Mouse (Mus musculus): ENCODE results near the gene Prkcb.

Gene Prkcb

GRCm38 (mm10) chr7:122327942-122328341 lies 39.4 kb downstream of the Prkcb start:
- DNase-seq = no peak

- no peak for DNase-seq
Measured at GRCm38 (mm10) chr7:122328466-122328865, 39.9 kb downstream of the Prkcb start.

- DNase-seq = peak; percentile 57
Measured at GRCm38 (mm10) chr7:122329588-122329987, 41.0 kb downstream of the Prkcb start.

GRCm38 (mm10) chr7:122333686-122334085 lies 45.1 kb downstream of the Prkcb start:
- DNase-seq = no peak

GRCm38 (mm10) chr7:122337302-122337701 lies 48.8 kb downstream of the Prkcb start:
- no peak for DNase-seq

- peak; percentile 59 for DNase-seq
Measured at GRCm38 (mm10) chr7:122338055-122338454, 49.5 kb downstream of the Prkcb start.

DNA sequence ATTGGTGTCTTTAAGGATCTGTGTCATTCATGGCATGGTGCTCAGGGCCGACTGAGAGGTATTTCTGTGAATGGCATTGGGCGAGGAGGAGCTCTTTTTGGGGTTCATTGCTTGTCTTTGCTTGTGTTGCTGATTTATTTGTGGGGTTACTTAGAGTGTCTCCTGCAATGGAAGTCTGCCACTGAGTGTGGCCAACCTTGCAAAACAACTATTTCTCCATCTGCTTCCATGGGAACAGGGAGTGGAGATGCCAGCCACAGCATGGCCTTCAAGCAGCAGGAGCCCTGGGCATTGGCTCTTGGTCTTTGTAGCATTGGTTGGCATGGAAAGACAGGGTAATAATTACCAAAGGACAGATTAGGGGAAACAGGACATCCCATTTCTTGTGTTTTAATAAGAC lies 50.9 kb downstream of the Prkcb start:
- DNase-seq = peak; percentile 80

DNA sequence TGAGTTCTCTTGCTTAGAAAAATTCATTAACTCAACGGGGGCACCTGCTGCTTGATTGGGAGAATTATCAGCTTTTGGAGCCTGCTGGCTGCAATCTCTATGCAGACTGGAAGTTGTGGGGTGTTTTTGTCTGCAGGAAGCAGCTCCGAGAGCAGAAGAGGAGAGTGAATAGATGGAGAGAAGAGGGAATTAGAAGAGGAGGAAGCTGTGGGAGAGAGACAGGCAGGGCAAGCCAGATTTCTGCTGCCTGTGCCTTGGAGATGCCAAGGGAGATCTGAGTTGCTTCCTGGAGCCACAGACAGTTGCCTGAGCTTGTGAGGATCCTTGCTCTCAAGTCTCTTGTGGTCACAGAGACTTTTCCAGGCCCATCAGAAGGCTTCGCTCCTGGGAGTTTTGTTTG lies 53.3 kb downstream of the Prkcb start:
- no peak for DNase-seq

- no peak for DNase-seq
Measured at GRCm38 (mm10) chr7:122344656-122345055, 56.1 kb downstream of the Prkcb start.

DNA sequence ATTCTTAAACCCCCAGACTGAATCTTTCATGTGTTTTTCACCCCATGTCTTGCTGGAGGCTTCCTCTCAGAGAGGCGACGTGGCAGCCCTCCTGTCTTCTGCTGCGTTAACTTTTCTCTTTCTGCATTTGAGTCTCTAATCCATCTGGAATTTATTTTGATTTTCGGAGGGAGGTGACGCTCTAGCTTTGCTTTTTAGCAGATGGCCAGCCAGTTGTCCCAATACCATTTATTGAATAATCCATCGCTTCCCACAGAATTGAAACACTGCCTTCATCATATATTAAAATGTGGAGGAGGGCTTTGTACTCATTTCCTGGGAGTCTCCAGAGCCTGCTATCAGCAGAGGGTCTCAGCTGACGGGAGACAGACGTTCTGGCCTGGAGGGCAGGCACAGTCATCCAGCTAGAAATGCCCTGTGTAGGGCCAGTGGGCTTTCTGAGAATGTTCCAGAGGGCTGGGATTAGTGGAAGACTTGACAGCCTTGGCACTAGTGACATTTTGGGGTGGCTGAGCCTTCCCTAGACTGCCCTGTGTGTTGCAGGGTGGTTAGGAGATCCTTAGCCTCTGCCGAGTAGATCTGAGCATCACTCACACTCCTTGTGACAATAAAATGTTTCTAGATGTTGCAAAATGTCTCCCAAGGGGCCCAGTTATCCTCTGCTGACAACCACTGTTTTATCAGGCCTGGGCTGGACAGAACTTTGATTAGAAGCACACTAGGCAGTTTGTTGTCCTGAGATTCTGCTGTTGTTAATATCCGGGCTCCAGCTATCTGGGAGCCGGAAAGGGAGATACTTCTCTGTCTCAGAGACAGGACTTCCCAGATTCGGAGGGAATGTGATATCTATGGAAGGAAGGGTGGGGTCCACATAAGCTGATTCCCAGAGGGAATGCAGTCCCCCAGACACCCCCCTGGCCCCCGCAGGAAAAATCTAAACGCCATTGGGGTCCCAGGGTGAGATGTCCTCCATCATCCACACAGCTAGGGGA lies 58.0 kb downstream of the Prkcb start:
- DNase-seq = no peak

DNA sequence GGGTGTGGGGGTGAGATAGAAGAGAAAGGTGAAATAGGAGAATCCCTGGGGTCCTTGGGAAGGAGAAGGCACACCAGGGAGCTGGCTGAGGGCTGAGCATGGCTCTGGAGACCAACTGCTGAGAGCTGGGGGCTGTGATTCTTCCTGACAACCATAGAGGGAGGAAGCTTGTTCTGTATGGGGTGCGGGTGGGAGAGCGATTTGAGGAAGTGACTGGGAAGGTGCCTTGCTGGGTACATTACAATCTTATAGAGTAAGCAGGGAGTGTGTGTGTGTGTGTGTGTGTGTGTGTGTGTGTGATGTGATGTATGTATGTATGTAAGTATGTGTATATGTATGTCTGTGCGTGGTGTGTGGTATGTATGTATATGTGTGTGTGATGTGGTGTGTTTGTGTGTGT lies 58.9 kb downstream of the Prkcb start:
- DNase-seq = no peak

- DNase-seq = no peak
Measured at GRCm38 (mm10) chr7:122349961-122350360, 61.4 kb downstream of the Prkcb start.

GRCm38 (mm10) chr7:122350741-122351140 lies 62.2 kb downstream of the Prkcb start:
- DNase-seq = no peak

DNA sequence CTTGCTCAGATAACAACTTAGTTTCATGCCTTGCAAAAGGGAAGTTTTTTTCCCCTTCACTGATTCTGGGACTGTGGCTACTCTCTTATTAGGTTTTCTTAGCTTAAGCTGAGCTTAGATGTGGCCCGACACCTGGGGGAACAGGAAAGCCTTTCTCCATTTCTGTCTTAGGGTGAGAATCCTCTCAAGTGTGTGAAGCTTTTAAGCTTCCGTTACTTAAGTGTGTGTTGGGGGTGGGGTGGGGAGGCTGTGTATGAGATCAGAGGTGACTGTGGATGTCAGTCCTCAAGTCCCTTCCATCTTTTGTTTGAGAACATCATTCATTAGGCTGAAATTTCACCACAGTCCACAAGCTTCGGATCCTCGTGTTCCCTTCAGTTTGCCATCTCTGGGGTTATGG lies 63.3 kb downstream of the Prkcb start:
- DNase-seq = no peak

GRCm38 (mm10) chr7:122352566-122353277 lies 64.2 kb downstream of the Prkcb start:
- DNase-seq = no peak

- no peak for DNase-seq
Measured at GRCm38 (mm10) chr7:122353329-122353728, 64.8 kb downstream of the Prkcb start.

- DNase-seq = no peak
Measured at GRCm38 (mm10) chr7:122356941-122357340, 68.4 kb downstream of the Prkcb start.

GRCm38 (mm10) chr7:122357847-122358246 lies 69.3 kb downstream of the Prkcb start:
- no peak for DNase-seq

DNA sequence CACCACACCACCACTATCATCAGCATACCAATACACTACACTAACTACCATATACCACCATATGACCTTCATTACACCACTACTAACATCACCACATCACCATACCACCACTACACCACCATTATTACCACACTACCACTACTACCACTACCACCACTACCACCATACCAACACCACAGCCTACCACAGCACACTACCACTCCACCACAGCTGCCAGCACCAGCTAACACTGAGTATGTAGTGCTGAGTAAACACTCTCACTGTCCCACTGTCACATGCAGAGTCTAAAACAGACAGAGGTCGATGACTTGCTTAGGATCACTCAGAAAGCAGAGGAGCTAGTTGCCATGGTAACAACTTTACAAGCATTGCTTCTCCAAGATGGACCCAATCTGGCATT lies 78.1 kb downstream of the Prkcb start:
- DNase-seq = no peak

GRCm38 (mm10) chr7:122367303-122368007 lies 78.9 kb downstream of the Prkcb start:
- no peak for DNase-seq

- no peak for DNase-seq
Measured at GRCm38 (mm10) chr7:122370488-122370887, 81.9 kb downstream of the Prkcb start.

DNA sequence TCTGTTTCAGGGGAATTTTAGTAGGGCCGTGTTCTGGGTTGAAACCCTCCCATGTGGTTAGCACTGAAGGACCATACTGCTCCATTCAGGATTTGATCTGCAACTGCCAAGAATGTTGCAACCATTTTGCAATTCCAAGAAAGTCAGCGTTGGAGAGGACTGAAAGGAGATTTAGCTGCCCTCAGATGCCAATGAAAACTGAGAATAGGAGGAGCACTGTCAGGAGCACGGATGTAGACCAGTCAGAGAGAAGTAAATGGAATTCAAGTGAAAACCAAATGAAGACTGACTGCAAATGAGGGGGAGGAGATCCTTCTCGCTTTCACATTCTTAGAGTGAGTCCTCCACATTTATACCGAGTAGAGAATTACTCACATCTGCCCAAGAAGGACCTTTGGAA lies 83.4 kb downstream of the Prkcb start:
- no peak for DNase-seq

GRCm38 (mm10) chr7:122372349-122372748 lies 83.8 kb downstream of the Prkcb start:
- no peak for DNase-seq
